In the genomic region with DNA sequence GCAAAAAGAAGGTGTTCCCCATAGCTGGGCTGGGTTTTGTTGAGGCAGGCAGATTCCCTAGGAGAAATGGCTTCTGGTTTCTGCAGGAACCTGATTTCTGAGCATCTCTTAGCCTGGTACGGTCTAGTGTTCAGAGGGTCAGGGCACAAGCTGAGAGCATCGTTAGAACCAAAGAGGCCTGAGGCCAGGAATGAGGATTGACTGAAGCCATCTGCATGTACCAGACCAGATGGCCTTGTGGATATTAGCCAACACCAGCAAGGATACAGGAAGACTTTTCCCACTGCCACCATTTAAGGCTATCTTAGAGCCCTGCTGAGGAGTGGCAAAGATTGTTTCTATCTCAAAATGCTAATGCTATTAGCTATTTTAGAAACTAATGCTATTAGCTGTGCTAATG, we compare ENCODE assay signal across 14 mouse cellular contexts.
DNase-seq lines count a peak whose midpoint lies in the region; TF ChIP-seq lines count a peak whose summit lies in the region.
"Had no signal": no experiment of that assay in that cellular context is flagged by ENCODE, and none has a peak within 500 bp of the region (broad histone marks: within the 10 kb centered on the region; RNA-seq: fewer than 3 reads in every experiment).

No protein-coding gene starts in this region.

- no peak overlapping the region for H3K4me3 ChIP-seq in layer of hippocampus, adult 2 months
- no peak overlapping the region for H3K4me3 ChIP-seq in cerebellum, adult 2 months (replicated peaks; ENCODE audit: insufficient read depth, low read depth, low read length)
- H3K4me3 ChIP-seq: embryonic facial prominence, embryonic 12.5 days; forebrain, embryonic 13.5 days; limb, embryonic 15.5 days; myocyte had no signal

- no peak for TF ChIP-seq CTCF in layer of hippocampus, adult 2 months (conservative IDR thresholded peaks at IDR 0.05)
- TF ChIP-seq CTCF in cerebellum, adult 2 months (IDR thresholded peaks at IDR 0.05; ENCODE audit: borderline replicate concordance, insufficient read depth, low read depth, low read length), result no peak

- 8% methylated on average over 2 of the region's 2 CpGs for WGBS in cerebellum, adult 2 months

- DNase-seq in layer of hippocampus, adult 2 months (ENCODE audit: low spot score in 2 of 2), result no peak
- DNase-seq in layer of hippocampus, adult 18-20 months (ENCODE audit: low spot score in 2 of 2), result no peak
- DNase-seq in cerebellum, adult 2 months, result peak; percentile 89 to 95
- DNase-seq in heart, adult 8-10 months (ENCODE audit: low spot score), result peak; percentile 12
- DNase-seq in lung, postnatal 25 days (ENCODE audit: low spot score), result peak; percentile 28
- DNase-seq in layer of hippocampus, postnatal 14 days (ENCODE audit: low spot score in 2 of 2), result no peak
- DNase-seq in B cell, adult 2 months, result no peak
- DNase-seq: layer of hippocampus, adult 9-11 months; thymus, postnatal 4 days had no signal

- H3K27ac ChIP-seq in layer of hippocampus, adult 2 months, result 0 out of 2 replicates have a peak overlapping the region, but pooled peaks have one; percentile 51
- H3K27ac ChIP-seq in cerebellum, adult 2 months (ENCODE audit: insufficient read depth, low read length), result 0 out of 2 replicates have a peak overlapping the region, but pooled peaks have one; percentile 41
- H3K27ac ChIP-seq: embryonic facial prominence, embryonic 12.5 days; forebrain, embryonic 13.5 days; limb, embryonic 15.5 days; macrophage had no signal

- no peak for TF ChIP-seq POLR2A in cerebellum, adult 2 months (IDR thresholded peaks at IDR 0.05; ENCODE audit: borderline replicate concordance, insufficient read depth, low read length)

- peaks cover 37% of the 10 kb centered on the region for H3K4me1 ChIP-seq in cerebellum, adult 2 months (ENCODE audit: control insufficient read depth, insufficient read depth, low read length)
- H3K4me1 ChIP-seq: embryonic facial prominence, embryonic 12.5 days; forebrain, embryonic 13.5 days; limb, embryonic 15.5 days had no signal

- H3K27me3 ChIP-seq in cerebellum, adult 2 months (ENCODE audit: control insufficient read depth, insufficient read depth, low read length), result no peaks in the 10 kb centered on the region
- H3K27me3 ChIP-seq: embryonic facial prominence, embryonic 12.5 days; forebrain, embryonic 13.5 days; limb, embryonic 15.5 days had no signal

Comparison
In these comparisons a context has a peak if more than half of its experiments do, and no peak if none do; other contexts are left out.
1. DNase-seq: peak in cerebellum, adult 2 months (2 of 2), heart, adult 8-10 months (single experiment) and lung, postnatal 25 days (single experiment); none in layer of hippocampus, adult 2 months (0 of 2), layer of hippocampus, adult 18-20 months (0 of 2), layer of hippocampus, postnatal 14 days (0 of 2) and B cell, adult 2 months (0 of 2).